Mouse (Mus musculus) right cerebral cortex, postnatal 14 days (tissue): ENCODE results near the gene 1810065E05Rik.

Source experiments
- DNase-seq: peaks from one replicate; pipeline ENCODE4 v3.0.0; 2022

The 1810065E05Rik gene

GRCm38 (mm10) chr11:58420815-58421214 is at the start of gene 1810065E05Rik:
TSS of gene 1810065E05Rik (plus strand) at chr11:58421111.
- DNase-seq = no peak

DNA sequence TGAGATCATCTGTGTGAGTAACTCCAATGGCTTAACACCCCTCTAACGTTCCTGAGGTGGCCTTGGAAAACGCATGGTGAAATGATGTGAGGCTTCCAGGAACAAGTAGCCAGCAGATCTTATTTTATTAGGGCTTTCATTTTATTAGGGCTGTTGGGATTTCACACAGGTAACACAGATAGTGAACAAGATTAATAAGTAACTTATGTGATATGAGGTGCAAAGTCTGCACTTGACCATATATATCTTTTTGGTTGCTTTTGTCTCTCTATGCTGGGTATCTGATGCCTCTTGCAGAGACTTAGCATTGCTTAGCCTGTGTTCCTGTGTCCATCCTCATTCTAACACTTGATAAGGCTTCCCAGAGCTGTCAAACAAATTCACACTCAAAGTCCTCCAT is 43.6 kb upstream of the 1810065E05Rik start:
- no peak for DNase-seq

DNA sequence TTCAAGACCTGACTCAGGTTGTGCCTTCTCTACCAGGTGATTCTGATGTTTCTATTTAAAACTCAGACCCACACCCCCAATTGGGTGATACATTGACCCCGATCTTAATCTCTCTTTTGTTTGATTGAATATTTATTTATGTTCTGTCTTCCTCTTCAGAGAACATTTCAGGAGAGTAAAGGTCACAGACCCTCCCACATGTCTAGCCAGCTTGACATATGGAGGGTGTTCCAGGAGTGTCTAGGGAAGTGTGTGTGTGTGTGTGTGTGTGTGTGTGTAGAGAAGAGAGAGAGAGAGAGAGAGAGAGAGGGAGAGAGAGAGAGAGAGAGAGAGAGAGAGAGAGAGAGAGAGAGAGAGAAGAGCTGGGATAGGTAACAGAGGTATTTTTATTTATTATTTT is 43.2 kb upstream of the 1810065E05Rik start:
- no peak for DNase-seq

DNA sequence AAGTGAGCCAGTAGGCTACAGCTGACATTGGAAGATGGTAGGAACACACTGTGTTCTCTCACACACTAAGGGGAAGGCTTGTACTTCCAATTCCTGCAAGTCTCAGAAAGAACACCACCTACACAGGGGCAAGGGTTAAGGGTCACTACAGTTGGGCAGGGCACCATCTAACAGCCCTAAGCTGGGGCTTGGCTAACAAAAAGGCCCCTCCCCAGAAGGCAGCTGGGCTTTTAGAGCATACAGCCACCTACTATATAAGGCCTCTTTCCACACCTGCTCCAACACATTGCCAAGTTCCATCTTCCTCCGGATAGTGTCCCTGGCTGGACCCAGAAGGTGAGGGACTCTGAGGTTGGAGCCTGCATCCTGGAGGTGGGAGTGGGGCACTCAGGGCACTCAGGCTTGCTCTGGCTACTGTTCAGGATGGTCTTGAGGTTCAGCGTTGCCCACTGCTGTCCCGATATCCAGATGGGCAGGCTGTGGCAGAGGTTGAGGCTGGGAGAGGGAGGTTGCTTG is 42.1 kb upstream of the 1810065E05Rik start, which contains the start of gene Lypd8:
Lypd8 (plus strand) TSS at position 281 of the 516 bp plus-strand sequence.
- no peak for DNase-seq

DNA sequence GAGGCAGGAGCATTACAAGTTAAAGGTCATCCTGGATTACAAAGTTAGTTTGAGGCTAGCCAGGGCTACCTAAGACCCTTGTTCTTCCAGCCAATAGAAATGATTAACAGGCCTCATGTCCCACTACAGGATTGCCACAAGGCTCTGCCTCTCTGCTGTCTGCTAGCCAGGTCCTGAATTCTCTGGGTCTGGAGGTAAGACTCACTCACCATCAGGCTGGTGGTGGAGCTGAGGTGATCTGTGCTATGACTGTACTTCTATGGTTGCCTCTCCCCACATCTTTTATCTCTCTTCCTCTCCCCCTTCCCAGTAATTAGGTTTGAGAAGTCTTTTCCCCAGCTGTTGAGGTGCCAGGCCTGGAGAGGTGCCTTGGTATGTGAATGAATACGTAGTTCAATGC is 41.4 kb upstream of the 1810065E05Rik start:
- DNase-seq = no peak

- DNase-seq = no peak
These were observed 38.4 kb upstream of the 1810065E05Rik start for GRCm38 (mm10) chr11:58382471-58382870.

DNA sequence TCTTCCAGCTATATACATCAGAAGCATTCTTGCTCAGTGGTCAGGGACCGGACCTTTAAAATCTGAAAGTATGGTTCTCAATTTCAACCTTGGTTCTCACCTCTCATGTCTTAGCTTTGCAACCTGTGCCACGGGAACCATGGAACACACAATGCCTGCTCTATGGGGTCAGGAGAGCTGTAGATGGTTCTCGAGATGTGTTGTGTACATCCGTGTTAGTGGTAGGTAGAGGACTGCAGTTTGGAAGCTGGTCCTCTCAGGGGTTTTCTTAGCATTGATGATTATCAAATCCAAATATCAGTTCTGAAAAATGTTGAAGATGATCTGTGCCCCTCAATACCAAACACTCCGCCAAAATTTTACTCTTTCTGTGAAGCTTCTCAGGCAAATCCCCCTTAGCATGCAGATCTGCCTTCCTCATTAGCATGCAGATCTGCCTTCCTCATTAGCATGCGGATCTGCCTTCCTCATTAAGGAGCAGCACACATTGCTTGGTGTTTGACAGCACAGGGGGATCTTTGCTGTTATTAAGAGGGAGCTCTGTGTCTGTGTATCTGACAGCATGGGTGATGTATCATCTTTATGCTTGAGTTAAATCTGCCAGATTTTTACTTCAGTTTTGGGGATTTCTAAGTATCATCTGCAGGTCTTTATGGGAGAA is 20.8 kb upstream of the 1810065E05Rik start:
- no peak for DNase-seq

DNA sequence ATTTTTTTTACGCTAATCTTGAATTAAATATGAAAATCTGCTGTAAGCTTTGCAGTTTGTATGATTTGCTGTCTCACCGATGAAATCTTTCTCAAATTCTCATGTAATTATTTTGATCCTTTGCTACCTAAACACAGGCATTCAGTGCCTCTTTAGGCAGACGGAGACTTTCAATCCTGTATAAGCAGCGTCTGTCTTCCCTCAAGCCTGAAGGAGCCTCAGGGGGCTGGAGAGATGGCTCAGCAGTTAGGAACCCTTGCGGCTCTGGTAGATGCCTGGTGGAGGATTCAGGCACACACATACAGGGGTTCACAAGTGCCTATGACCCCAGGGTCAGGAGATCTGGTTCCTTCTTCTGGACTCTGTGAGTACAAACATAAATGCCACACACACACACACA is 20.3 kb upstream of the 1810065E05Rik start:
- no peak for DNase-seq

DNA sequence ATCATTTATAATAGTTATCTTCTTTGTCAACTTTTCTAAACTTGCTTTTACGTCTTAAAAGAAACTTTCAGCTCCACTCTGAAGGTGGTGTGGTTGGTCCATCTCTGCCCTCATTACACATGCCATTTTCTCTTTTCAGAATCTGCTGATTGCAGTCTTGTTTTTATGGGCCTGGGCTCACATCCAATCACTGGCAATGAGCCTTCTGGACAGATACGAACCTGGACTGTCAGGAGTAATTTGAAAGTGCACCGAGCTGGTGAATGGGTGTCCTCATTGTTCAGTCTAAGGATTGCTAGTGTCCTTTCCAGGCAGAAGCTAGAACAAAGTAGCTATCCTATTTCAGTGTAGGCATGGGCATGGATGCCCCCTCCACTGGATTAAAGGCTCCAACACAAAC is 12.8 kb upstream of the 1810065E05Rik start:
- DNase-seq = no peak

DNA sequence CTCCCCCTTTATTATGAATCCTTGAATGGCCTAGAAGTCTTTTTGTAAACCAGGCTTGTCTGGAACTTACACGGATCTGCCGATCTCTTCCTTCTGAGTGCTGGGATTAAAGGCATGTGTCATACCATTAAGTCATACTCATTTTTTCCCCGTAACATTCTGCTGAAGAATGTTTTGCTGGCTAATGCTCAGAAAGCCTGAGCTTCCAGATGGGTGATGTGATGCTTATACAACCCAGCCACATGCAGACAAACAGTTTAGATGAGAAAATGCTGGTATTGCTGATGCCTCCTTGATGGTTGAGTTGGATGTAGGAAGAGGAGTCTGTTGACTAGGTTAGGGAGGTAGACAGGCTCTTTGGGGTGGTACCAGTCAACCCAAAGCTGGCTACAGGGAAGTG is 2.6 kb upstream of the 1810065E05Rik start:
- no peak for DNase-seq

DNA sequence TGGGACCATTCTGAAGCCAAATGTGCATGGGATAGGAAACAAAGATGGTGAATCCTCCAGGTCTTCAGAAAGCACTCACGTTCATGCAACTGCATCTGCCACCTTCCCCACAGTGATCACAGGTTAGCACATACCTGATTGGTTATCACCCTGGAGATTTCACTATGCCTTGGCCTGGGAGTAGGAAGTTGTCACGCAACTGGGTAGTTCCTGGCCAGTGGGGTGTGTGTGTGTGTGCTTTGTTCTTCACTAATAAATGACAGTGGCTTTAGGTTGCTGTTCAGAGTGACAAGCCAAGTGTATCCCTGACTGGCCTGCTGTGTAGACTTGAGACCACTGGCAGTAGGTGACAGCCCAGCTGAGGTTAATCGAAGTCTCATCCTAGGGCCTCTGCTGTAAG is 11.3 kb downstream of the 1810065E05Rik start, which contains the start of gene Gm12253:
Gm12253 (plus strand) TSS at position 301 of the 400 bp plus-strand sequence.
- no peak for DNase-seq

DNA sequence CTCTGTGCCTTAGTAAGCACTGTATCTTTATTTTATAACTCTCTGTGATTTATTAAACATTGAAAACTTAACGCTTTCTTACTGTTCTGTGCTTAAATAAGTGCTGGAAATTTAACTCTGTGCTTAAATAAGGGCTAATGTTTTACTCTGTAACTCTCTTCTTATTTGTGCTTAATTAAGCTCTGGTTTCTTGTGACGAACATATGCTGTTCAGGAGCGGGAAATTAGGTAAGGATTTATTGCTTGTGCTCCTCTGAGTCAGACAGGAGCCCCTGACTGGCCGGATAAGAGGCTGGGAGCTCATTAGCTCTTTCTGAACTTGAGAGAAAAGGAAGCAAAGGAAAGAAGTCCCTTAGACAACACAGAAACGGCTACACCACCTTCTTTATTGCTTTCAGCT is 17.0 kb downstream of the 1810065E05Rik start:
- no peak for DNase-seq

GRCm38 (mm10) chr11:58452759-58453158 is 31.8 kb downstream of the 1810065E05Rik start, which contains the start of gene Lypd9:
TSS of gene Lypd9 (minus strand) at chr11:58452923.
- no peak for DNase-seq

GRCm38 (mm10) chr11:58453592-58453991 is 32.7 kb downstream of the 1810065E05Rik start:
- DNase-seq = no peak

GRCm38 (mm10) chr11:58462170-58462569 is 41.3 kb downstream of the 1810065E05Rik start, which contains the start of gene Olfr30:
TSS of gene Olfr30 (minus strand) at chr11:58462270.
- no peak for DNase-seq
